Mouse (Mus musculus) liver, adult 2 months (tissue): ENCODE results near the gene Plxna4. TPM values are rescaled to one million over a fixed set of nuclear protein-coding genes. Genes with fewer than 3 reads are reported as not detected.

Experiments used
- DNase-seq: peaks from one replicate; pipeline ENCODE4 v3.0.0-alpha.2; 2011; ENCODE audit warnings: low read depth, low spot score; ENCODE audit errors: extremely low read depth
- H3K27ac ChIP-seq: fragments of 200-500 bp; replicated peaks from 2 replicates; pipeline ENCODE4 v1.5.1; 2012; ENCODE audit warnings: low read depth, mild to moderate bottlenecking, control low read depth, inconsistent platforms, low read length; ENCODE audit not compliant: insufficient read depth
- H3K27me3 ChIP-seq: fragments of 200-500 bp; 2 replicates; pipeline ENCODE4 v1.6.1; 2012; ENCODE audit warnings: mild to moderate bottlenecking, moderate library complexity, low read length, inconsistent platforms; ENCODE audit not compliant: control insufficient read depth, insufficient read depth
- H3K36me3 ChIP-seq: fragments of 200-500 bp; 2 replicates; pipeline ENCODE4 v1.6.1; 2012; ENCODE audit warnings: low read length, inconsistent platforms; ENCODE audit not compliant: control insufficient read depth, insufficient read depth
- H3K4me1 ChIP-seq: fragments of 200-500 bp; 2 replicates; pipeline ENCODE4 v1.6.1; 2011; ENCODE audit warnings: low read length; ENCODE audit not compliant: control insufficient read depth, insufficient read depth
- H3K4me3 ChIP-seq: fragments of 200-500 bp; 2 replicates; pipeline ENCODE4 v1.5.1; 2011; ENCODE audit warnings: low read depth, mild to moderate bottlenecking, control low read depth, low read length, moderate library complexity; ENCODE audit not compliant: insufficient read depth
- H3K79me2 ChIP-seq: fragments of 200-500 bp; 2 replicates; pipeline ENCODE4 v1.6.1; 2012; ENCODE audit warnings: inconsistent platforms, mild to moderate bottlenecking, low read length, moderate library complexity; ENCODE audit not compliant: control insufficient read depth, insufficient read depth
- H3K9ac ChIP-seq: fragments of 200-500 bp; 2 replicates; pipeline ENCODE4 v1.6.1; 2012; ENCODE audit warnings: low read depth, mild to moderate bottlenecking, control low read depth, inconsistent platforms, low read length
- CTCF ChIP-seq: fragments of 200-500 bp; IDR thresholded peaks from 2 replicates; pipeline ENCODE4 v1.5.1; 2011; ENCODE audit warnings: low read depth, low read length, control low read depth
- POLR2A ChIP-seq: fragments of 200-500 bp; IDR thresholded peaks from 2 replicates; pipeline ENCODE4 v1.6.1; 2011; ENCODE audit warnings: low read length, control low read depth; ENCODE audit not compliant: insufficient read depth; ENCODE audit errors: extremely low read depth
- WGBS: fragments of 180-500 bp; shearing (Covaris S2); methylation state at CpG from one replicate; pipeline ENCODE4 v1.1.7; 2018; 5-methylcytosine and 5-hydroxymethylcytosine counted together
- polyA plus RNA-seq: library from polyadenylated mRNA; depleted of rRNA; stranded (reverse); fragments of >200 nt; gene quantifications from 2 replicates; pipeline ENCODE4 v1.2.3, GENCODE M21; 2012
- total RNA-seq: library from RNA; depleted of rRNA; stranded (reverse); fragments of >200 nt; gene quantifications from 2 replicates; pipeline ENCODE4 v1.2.3, GENCODE M21; 2014

Gene Plxna4
- total and polyA plus RNA-seq, 2 experiments = 0.32 to 1.0 TPM

DNA sequence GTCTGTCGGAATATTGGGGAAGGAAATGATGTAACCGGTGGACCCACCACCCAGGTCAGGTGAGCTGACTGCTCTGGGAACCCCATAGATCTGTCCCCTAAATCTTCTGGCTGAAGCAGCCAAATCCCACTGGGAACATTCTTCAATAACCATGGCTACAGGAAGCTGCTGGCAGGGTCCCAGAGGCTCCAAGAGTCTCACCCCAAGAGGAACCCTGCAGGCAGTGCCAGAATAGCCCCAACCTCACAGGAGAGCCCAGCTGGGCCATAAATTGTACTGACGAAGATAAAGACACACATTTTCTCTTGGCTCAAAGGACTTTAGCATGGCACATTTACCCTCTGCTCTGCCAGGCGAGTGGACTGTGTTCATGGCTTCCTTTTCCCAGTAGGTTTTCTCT lies 232.4 kb downstream of the Plxna4 start:
- no peak for DNase-seq
- H3K9ac ChIP-seq = no peak overlapping the region
- H3K4me3 ChIP-seq = no peak overlapping the region
- WGBS = 86% methylated on average over 4 of the region's 4 CpGs
- no peaks in the 10 kb centered on the region for H3K79me2 ChIP-seq
- H3K27me3 ChIP-seq = no peaks in the 10 kb centered on the region
- no peaks in the 10 kb centered on the region for H3K36me3 ChIP-seq
- no peak overlapping the region for H3K27ac ChIP-seq
- no peaks in the 10 kb centered on the region for H3K4me1 ChIP-seq
- TF ChIP-seq POLR2A (no peak), CTCF (no peak)

DNA sequence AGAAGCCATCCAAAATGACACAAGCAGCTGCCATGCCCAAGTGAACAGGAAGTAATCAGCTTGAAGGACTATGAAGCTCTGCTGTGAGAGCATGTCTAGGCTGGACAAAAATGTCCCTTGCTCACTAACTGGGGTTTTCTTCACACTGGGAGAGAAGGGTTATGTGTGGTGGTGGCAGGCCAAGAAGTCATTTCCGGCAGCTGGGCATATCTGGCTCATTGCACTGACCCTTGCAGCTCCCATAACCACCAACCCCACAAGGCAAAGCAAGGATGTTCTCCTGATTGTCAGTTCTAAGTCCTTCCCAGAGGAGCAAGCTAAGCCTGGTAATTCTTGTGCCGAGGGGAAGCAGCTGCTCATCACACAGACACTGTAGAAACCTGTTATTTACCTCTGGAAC lies 239.0 kb downstream of the Plxna4 start:
- H3K9ac ChIP-seq = no peak overlapping the region
- H3K4me1 ChIP-seq = peaks cover 2% of the 10 kb centered on the region
- TF ChIP-seq POLR2A (no peak), CTCF (no peak)
- no peaks in the 10 kb centered on the region for H3K27me3 ChIP-seq
- no peaks in the 10 kb centered on the region for H3K36me3 ChIP-seq
- no peak overlapping the region for H3K4me3 ChIP-seq
- H3K79me2 ChIP-seq = no peaks in the 10 kb centered on the region
- 66% methylated on average over 2 of the region's 2 CpGs for WGBS
- no peak overlapping the region for H3K27ac ChIP-seq
- DNase-seq = no peak

DNA sequence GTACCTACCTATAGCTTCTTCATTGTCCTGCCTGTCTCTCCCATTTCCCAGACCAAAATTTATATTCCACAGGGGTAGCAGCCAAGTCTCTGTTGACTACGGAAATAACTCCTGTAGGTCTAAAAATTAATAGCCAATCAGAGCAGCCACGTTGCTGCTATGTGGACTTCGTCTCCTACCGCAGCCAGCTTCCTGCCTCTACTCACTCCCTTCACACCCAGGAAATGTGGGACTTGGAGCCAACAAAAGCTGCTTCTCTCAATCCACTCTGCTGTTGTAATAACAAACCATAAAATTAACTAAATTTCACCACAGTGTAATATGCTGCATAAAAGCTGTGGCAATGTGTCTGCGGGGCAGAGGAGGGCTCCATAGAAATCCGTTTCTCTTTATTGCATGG lies 239.9 kb downstream of the Plxna4 start:
- H3K27me3 ChIP-seq = no peaks in the 10 kb centered on the region
- TF ChIP-seq POLR2A (no peak), CTCF (no peak)

DNA sequence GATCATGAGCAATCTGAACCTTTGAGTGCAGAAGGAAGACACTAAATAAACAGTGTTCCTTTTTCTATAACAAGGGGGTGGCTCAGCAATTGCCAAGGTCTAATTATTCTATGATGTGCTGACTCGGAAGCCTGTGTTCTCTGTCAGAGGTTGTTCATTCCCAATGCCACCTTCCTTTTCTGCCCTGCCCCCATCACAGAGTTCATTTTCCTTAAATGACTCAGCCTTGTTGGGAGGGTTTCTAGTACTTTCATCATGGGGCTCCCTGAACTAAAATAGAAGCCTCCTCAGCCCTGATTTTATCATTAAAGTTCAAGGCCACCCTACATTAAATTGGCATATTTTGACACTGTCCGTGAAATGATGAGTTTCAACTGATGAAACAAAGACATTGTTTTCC lies 242.0 kb downstream of the Plxna4 start:
- H3K36me3 ChIP-seq = no peaks in the 10 kb centered on the region
- no peak overlapping the region for H3K4me3 ChIP-seq
- H3K27me3 ChIP-seq = no peaks in the 10 kb centered on the region
- H3K9ac ChIP-seq = no peak overlapping the region
- no peak for DNase-seq
- TF ChIP-seq POLR2A (no peak), CTCF (no peak)
- peaks cover 2% of the 10 kb centered on the region for H3K4me1 ChIP-seq
- no peak overlapping the region for H3K27ac ChIP-seq
- 88% methylated on average over 2 of the region's 2 CpGs for WGBS
- no peaks in the 10 kb centered on the region for H3K79me2 ChIP-seq

More for the DNA sequence above, 239.9 kb downstream of the Plxna4 start:
- no peaks in the 10 kb centered on the region for H3K79me2 ChIP-seq
- no peak overlapping the region for H3K4me3 ChIP-seq
- no peak for DNase-seq
- WGBS = 73% methylated on average over 6 of the region's 6 CpGs
- H3K4me1 ChIP-seq = peaks cover 2% of the 10 kb centered on the region
- no peaks in the 10 kb centered on the region for H3K36me3 ChIP-seq
- H3K9ac ChIP-seq = no peak overlapping the region
- H3K27ac ChIP-seq = no peak overlapping the region

DNA sequence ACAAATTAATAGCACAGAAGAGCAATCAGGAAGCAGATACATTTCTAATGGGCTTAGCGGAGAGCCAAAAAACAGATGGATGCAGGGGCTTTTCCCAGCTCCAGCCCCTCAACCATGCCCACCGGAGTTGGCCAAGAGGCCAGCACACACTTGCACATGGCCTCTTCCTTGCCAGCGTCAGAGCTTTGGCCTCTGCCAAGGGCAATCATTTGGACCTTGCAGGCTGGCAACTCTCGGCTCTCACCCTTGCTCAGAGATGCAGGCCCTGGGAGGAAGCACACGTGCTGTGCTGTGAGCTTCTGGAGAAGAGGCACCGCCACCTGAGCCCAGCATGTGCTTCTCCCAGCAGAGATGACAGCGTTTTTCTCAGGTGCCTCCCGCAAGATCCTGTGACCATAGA lies 245.3 kb downstream of the Plxna4 start:
- DNase-seq = no peak
- Histone ChIP-seq H3K36me3 (no peaks in the 10 kb centered on the region), H3K27me3 (no peaks in the 10 kb centered on the region), H3K4me1 (no peaks in the 10 kb centered on the region), H3K27ac (no peak overlapping the region), H3K4me3 (no peak overlapping the region), H3K79me2 (no peaks in the 10 kb centered on the region), H3K9ac (no peak overlapping the region)
- whole genome bisulfite sequencing = 90% methylated on average over 8 of the region's 8 CpGs
- no peak for TF ChIP-seq POLR2A
- TF ChIP-seq CTCF = no peak

DNA sequence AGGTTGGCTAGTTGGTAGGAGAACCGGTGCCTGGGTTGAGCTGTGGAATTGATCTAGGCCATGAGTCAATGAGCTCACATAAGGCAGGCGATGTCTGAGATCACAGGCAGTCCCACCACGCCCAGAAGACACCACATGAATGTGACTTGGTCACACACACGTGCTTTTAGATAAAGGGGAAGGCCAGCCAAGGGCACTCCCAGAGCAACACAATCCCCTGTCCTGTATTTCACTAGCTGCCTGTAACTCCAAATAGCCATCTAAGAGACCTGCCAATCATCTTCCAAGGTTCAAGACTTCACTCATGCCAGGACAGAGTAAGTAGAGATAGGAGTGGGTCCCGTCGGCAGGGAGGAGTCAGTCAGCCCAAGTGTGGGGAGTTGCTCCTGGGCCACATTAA lies 245.7 kb downstream of the Plxna4 start:
- H3K4me1 ChIP-seq = no peaks in the 10 kb centered on the region
- no peaks in the 10 kb centered on the region for H3K27me3 ChIP-seq
- H3K4me3 ChIP-seq = no peak overlapping the region
- no peaks in the 10 kb centered on the region for H3K36me3 ChIP-seq
- no peak for TF ChIP-seq CTCF
- TF ChIP-seq POLR2A = no peak
- no peaks in the 10 kb centered on the region for H3K79me2 ChIP-seq
- H3K27ac ChIP-seq = no peak overlapping the region
- DNase-seq = no peak
- H3K9ac ChIP-seq = no peak overlapping the region
- WGBS = 74% methylated on average over 6 of the region's 6 CpGs
